Mouse (Mus musculus) thymus, adult 2 months (tissue): ENCODE measurements around the gene Cdhr3. TPM values are rescaled to one million over a fixed set of nuclear protein-coding genes. Genes with fewer than 3 reads are reported as not detected.
A peak's percentile ranks its signal among the peaks of the same experiment; 100 is the strongest.

Experiments used
- DNase-seq: peaks from one replicate; pipeline ENCODE4 v3.0.0; 2021
- H3K27ac ChIP-seq: fragments of 200-500 bp; 2 replicates; pipeline ENCODE4 v1.5.1; 2012; ENCODE audit warnings: low read length, control low read depth; ENCODE audit not compliant: control insufficient read depth, insufficient read depth
- H3K27me3 ChIP-seq: fragments of 200-500 bp; 2 replicates; pipeline ENCODE4 v1.6.1; 2012; ENCODE audit warnings: mild to moderate bottlenecking, low read length, moderate library complexity, mixed read lengths; ENCODE audit not compliant: control insufficient read depth, insufficient read depth
- H3K36me3 ChIP-seq: fragments of 200-500 bp; 2 replicates; pipeline ENCODE4 v1.6.1; 2012; ENCODE audit warnings: mild to moderate bottlenecking, low read length, moderate library complexity; ENCODE audit not compliant: control insufficient read depth, insufficient read depth
- H3K4me1 ChIP-seq: fragments of 200-500 bp; replicated peaks from 2 replicates; pipeline ENCODE4 v1.6.1; 2012; ENCODE audit warnings: low read length; ENCODE audit not compliant: control insufficient read depth, insufficient read depth
- H3K4me3 ChIP-seq: fragments of 200-500 bp; 2 replicates; pipeline ENCODE4 v1.5.1; 2012; ENCODE audit warnings: mild to moderate bottlenecking, low read length, control low read depth, moderate library complexity; ENCODE audit not compliant: control insufficient read depth, insufficient read depth
- CTCF ChIP-seq: fragments of 200-500 bp; IDR thresholded peaks from 2 replicates; pipeline ENCODE4 v1.5.1; 2012; ENCODE audit warnings: mild to moderate bottlenecking, control low read depth, low read length, moderate library complexity, borderline replicate concordance; ENCODE audit not compliant: control insufficient read depth, poor library complexity, insufficient read depth; ENCODE audit errors: extremely low read depth
- POLR2A ChIP-seq: fragments of 200-500 bp; IDR thresholded peaks from 2 replicates; pipeline ENCODE4 v1.6.1; 2012; ENCODE audit warnings: mild to moderate bottlenecking, low read length, control low read depth, moderate library complexity; ENCODE audit not compliant: control insufficient read depth, poor library complexity, insufficient read depth; ENCODE audit errors: extremely low read depth
- WGBS: fragments of 180-500 bp; shearing (Covaris S2); methylation state at CpG from one replicate; pipeline ENCODE4 v1.1.7; 2018; 5-methylcytosine and 5-hydroxymethylcytosine counted together
- polyA plus RNA-seq: library from polyadenylated mRNA; depleted of rRNA; stranded (reverse); fragments of >200 nt; gene quantifications from 2 replicates; pipeline ENCODE4 v1.2.3, GENCODE M21; 2012

Cdhr3 gene
- polyA plus RNA-seq, 1 experiment = 0.38 TPM

- peak; percentile 71 for DNase-seq
- WGBS = 26% methylated on average over 3 of the region's 3 CpGs
- H3K36me3 ChIP-seq = no peaks in the 10 kb centered on the region
- H3K27ac ChIP-seq = no peak overlapping the region
- peaks cover 12% of the 10 kb centered on the region for H3K4me1 ChIP-seq
- TF ChIP-seq CTCF = peak; percentile 72; the same call in 1 of the 2 replicates
- no peak for TF ChIP-seq POLR2A
- H3K27me3 ChIP-seq = no peaks in the 10 kb centered on the region
- no peak overlapping the region for H3K4me3 ChIP-seq
These were observed 82.6 kb downstream of the Cdhr3 start for GRCm38 (mm10) chr12:33010026-33010425.

GRCm38 (mm10) chr12:33009206-33009966 is 83.3 kb downstream of the Cdhr3 start:
- 86% methylated on average over 6 of the region's 6 CpGs for WGBS
- no peak overlapping the region for H3K27ac ChIP-seq

GRCm38 (mm10) chr12:33008305-33009110 is 84.2 kb downstream of the Cdhr3 start:
- no peaks in the 10 kb centered on the region for H3K36me3 ChIP-seq
- DNase-seq = no peak
- no peak overlapping the region for H3K4me3 ChIP-seq
- WGBS = 79% methylated on average over 7 of the region's 7 CpGs
- no peak overlapping the region for H3K27ac ChIP-seq
- peaks cover 12% of the 10 kb centered on the region for H3K4me1 ChIP-seq
- H3K27me3 ChIP-seq = no peaks in the 10 kb centered on the region
- TF ChIP-seq CTCF = no peak
- no peak for TF ChIP-seq POLR2A

More at GRCm38 (mm10) chr12:33009206-33009966, 83.3 kb downstream of the Cdhr3 start:
- H3K4me1 ChIP-seq = peaks cover 12% of the 10 kb centered on the region
- no peak overlapping the region for H3K4me3 ChIP-seq
- DNase-seq = no peak
- TF ChIP-seq CTCF (no peak), POLR2A (no peak)
- H3K27me3 ChIP-seq = no peaks in the 10 kb centered on the region
- H3K36me3 ChIP-seq = no peaks in the 10 kb centered on the region

GRCm38 (mm10) chr12:33007176-33007575 is 85.5 kb downstream of the Cdhr3 start:
- WGBS = 100% methylated on average over 2 of the region's 2 CpGs

GRCm38 (mm10) chr12:33005858-33006257 is 86.8 kb downstream of the Cdhr3 start:
- Histone ChIP-seq H3K4me1 (peaks cover 13% of the 10 kb centered on the region), H3K27ac (no peak overlapping the region), H3K4me3 (no peak overlapping the region), H3K36me3 (no peaks in the 10 kb centered on the region), H3K27me3 (no peaks in the 10 kb centered on the region)
- 92% methylated on average over 5 of the region's 5 CpGs for WGBS
- TF ChIP-seq CTCF (no peak), POLR2A (no peak)
- DNase-seq = no peak

More at GRCm38 (mm10) chr12:33007176-33007575, 85.5 kb downstream of the Cdhr3 start:
- Histone ChIP-seq H3K36me3 (no peaks in the 10 kb centered on the region), H3K4me1 (peaks cover 12% of the 10 kb centered on the region), H3K27ac (no peak overlapping the region), H3K4me3 (no peak overlapping the region), H3K27me3 (no peaks in the 10 kb centered on the region)
- TF ChIP-seq POLR2A (no peak), CTCF (no peak)
- no peak for DNase-seq

GRCm38 (mm10) chr12:33003339-33003965 is 89.2 kb downstream of the Cdhr3 start:
- DNase-seq = no peak
- no peaks in the 10 kb centered on the region for H3K36me3 ChIP-seq
- H3K4me1 ChIP-seq = peaks cover 18% of the 10 kb centered on the region
- no peak overlapping the region for H3K27ac ChIP-seq
- TF ChIP-seq POLR2A (no peak), CTCF (no peak)
- H3K27me3 ChIP-seq = no peaks in the 10 kb centered on the region
- H3K4me3 ChIP-seq = no peak overlapping the region
- WGBS = 90% methylated on average over 8 of the region's 8 CpGs
